Mouse (Mus musculus) induced T-regulatory cell, adult 2 months (primary cell): ENCODE results near the gene Gm4307.
"Not testable (repeated sequence)": the region's sequence is repeated elsewhere in the genome, so short reads cannot be mapped to it uniquely, and the experiment has no call there.

Experiments used
- DNase-seq: peaks from one replicate; pipeline ENCODE4 v3.0.0-alpha.2; 2012; ENCODE audit warnings: low read depth

Gm4307 gene

GRCm38 (mm10) chr10:100361038-100361437 is at the start of gene Gm4307:
Gene Gm4307 (plus strand): TSS chr10:100361338.
- DNase-seq, result not testable (repeated sequence)

- DNase-seq, result not testable (repeated sequence)
Observed at GRCm38 (mm10) chr10:100335376-100335775, 25.8 kb upstream of the Gm4307 start, which contains the start of gene Gm4301. Gene Gm4301 (plus strand): TSS chr10:100335676.

- not testable (repeated sequence) for DNase-seq
Observed at GRCm38 (mm10) chr10:100340536-100340935, 20.6 kb upstream of the Gm4307 start, which contains the start of gene Gm4302. Gene Gm4302 (plus strand): TSS chr10:100340836.

- not testable (repeated sequence) for DNase-seq
Observed at GRCm38 (mm10) chr10:100345672-100346071, 15.5 kb upstream of the Gm4307 start, which contains the start of gene Gm4303. Gene Gm4303 (plus strand): TSS chr10:100345972.

- DNase-seq, result not testable (repeated sequence)
Observed at GRCm38 (mm10) chr10:100350793-100351192, 10.3 kb upstream of the Gm4307 start, which contains the start of gene Gm4305. Gene Gm4305 (plus strand): TSS chr10:100351093.

- not testable (repeated sequence) for DNase-seq
Observed at GRCm38 (mm10) chr10:100356841-100357240, 4.3 kb upstream of the Gm4307 start.

GRCm38 (mm10) chr10:100382460-100382859 is 21.3 kb downstream of the Gm4307 start, which contains the start of gene Gm4312:
Gene Gm4312 (minus strand): TSS chr10:100382560.
- DNase-seq, result not testable (repeated sequence)

GRCm38 (mm10) chr10:100402301-100402700 is 41.2 kb downstream of the Gm4307 start:
- DNase-seq, result not testable (repeated sequence)
